Mouse (Mus musculus) C2C12 (cell line): ENCODE measurements around the gene Slc37a4.

ENCODE experiments used
- CEBPB ChIP-seq: IDR thresholded peaks from one replicate; pipeline ENCODE4 v1.6.1; 2011; ENCODE audit warnings: low read depth, mild to moderate bottlenecking, control low read depth, moderate library complexity
- CTCF ChIP-seq: IDR thresholded peaks from one replicate; pipeline ENCODE4 v1.5.1; 2011; ENCODE audit not compliant: control insufficient read depth, insufficient read depth, insufficient read length
- FOSL1 ChIP-seq: IDR thresholded peaks from one replicate; pipeline ENCODE4 v1.8.0; 2011; ENCODE audit warnings: mild to moderate bottlenecking, low read length; ENCODE audit not compliant: poor library complexity, insufficient read depth, severe bottlenecking
- MAX ChIP-seq: IDR thresholded peaks from one replicate; pipeline ENCODE4 v1.6.1; 2011; ENCODE audit warnings: mild to moderate bottlenecking, control low read depth
- MYOD1 ChIP-seq: IDR thresholded peaks from one replicate; pipeline ENCODE4 v1.6.1; 2011; ENCODE audit warnings: low read depth; ENCODE audit not compliant: control insufficient read depth, insufficient read length
- MYOG ChIP-seq: IDR thresholded peaks from one replicate; pipeline ENCODE4 v1.6.1; 2011; ENCODE audit not compliant: control insufficient read depth, insufficient read length; ENCODE audit errors: extremely low read depth
- USF1 ChIP-seq: IDR thresholded peaks from one replicate; pipeline ENCODE4 v1.6.1; 2011; ENCODE audit warnings: low read depth, mild to moderate bottlenecking, control low read depth, moderate library complexity

DNA sequence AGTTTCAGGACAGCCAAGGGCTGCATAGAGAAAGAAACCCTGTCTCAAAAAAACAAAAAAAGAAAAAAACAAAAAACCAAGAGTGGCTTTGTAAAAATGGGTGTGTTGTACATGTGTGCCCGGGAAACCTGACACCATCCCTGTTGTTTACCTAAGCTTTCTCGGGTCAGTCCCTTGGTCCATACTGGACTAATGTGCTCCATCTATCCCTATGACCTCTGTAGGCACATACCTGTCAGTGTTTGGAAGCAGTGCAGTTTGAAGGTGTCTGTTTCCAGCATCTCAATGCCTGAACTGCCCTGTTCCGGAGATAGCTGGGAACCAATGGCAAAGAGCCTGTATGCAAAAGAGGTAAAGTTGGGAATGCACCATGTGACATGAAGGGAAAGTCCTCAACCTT, 8.4 kb downstream of the Slc37a4 start:
- TF ChIP-seq CTCF (no peak), USF1 (no peak), MYOG (no peak), MYOD1 (no peak), MAX (no peak), CEBPB (no peak), FOSL1 (no peak)
